Mouse (Mus musculus) embryonic facial prominence, embryonic 13.5 days (tissue): Measurements from ENCODE around the gene Lef1. TPM values are rescaled to one million over a fixed set of nuclear protein-coding genes. Genes with fewer than 3 reads are reported as not detected.

Experiments used
- ATAC-seq: fragments of 200-750 bp; cut with Nextera tagmentation; 2 replicates; pipeline ENCODE4 v1.8.0; 2017; ENCODE audit warnings: low read depth; ENCODE audit not compliant: insufficient number of reproducible peaks, insufficient read depth, low FRiP score, low TSS enrichment
- H3K27ac ChIP-seq: fragments of 300-500 bp; sonication (generic); 2 replicates; pipeline ENCODE4 v1.5.1; 2015; ENCODE audit warnings: moderate library complexity, mild to moderate bottlenecking, inconsistent platforms
- H3K27me3 ChIP-seq: fragments of 300-500 bp; sonication (generic); 2 replicates; pipeline ENCODE4 v1.6.1; 2015; ENCODE audit warnings: mild to moderate bottlenecking, inconsistent platforms
- H3K36me3 ChIP-seq: fragments of 300-500 bp; sonication (generic); 2 replicates; pipeline ENCODE4 v1.6.1; 2015; ENCODE audit warnings: mild to moderate bottlenecking, inconsistent platforms
- H3K4me1 ChIP-seq: fragments of 300-500 bp; sonication (generic); 2 replicates; pipeline ENCODE4 v1.6.1; 2015; ENCODE audit warnings: inconsistent platforms
- H3K4me2 ChIP-seq: fragments of 300-500 bp; sonication (generic); 2 replicates; pipeline ENCODE4 v1.6.1; 2015; ENCODE audit warnings: moderate library complexity, mild to moderate bottlenecking, inconsistent platforms
- H3K4me3 ChIP-seq: fragments of 300-500 bp; sonication (generic); 2 replicates; pipeline ENCODE4 v1.5.1; 2015; ENCODE audit warnings: mild to moderate bottlenecking, inconsistent platforms
- H3K9ac ChIP-seq: fragments of 300-500 bp; sonication (generic); 2 replicates; pipeline ENCODE4 v1.6.1; 2015; ENCODE audit warnings: mild to moderate bottlenecking, inconsistent platforms
- H3K9me3 ChIP-seq: fragments of 300-500 bp; sonication (generic); 2 replicates; pipeline ENCODE4 v1.6.1; 2016; ENCODE audit warnings: inconsistent platforms
- WGBS: fragments of 180-500 bp; shearing (Covaris S2); methylation state at CpG from one replicate; pipeline ENCODE4 v1.1.7; 2015; ENCODE audit warnings: mixed read lengths; 5-methylcytosine and 5-hydroxymethylcytosine counted together
- polyA plus RNA-seq: library from polyadenylated mRNA; unstranded; fragments of >200 nt; fragmentation: Nextera tagmentation; extraction: Ambion mirVana; gene quantifications from 2 replicates; pipeline ENCODE4 v1.2.1, GENCODE M21; 2015

Gene Lef1
- polyA plus RNA-seq, 1 experiment from 2014 or later: 134 TPM

DNA sequence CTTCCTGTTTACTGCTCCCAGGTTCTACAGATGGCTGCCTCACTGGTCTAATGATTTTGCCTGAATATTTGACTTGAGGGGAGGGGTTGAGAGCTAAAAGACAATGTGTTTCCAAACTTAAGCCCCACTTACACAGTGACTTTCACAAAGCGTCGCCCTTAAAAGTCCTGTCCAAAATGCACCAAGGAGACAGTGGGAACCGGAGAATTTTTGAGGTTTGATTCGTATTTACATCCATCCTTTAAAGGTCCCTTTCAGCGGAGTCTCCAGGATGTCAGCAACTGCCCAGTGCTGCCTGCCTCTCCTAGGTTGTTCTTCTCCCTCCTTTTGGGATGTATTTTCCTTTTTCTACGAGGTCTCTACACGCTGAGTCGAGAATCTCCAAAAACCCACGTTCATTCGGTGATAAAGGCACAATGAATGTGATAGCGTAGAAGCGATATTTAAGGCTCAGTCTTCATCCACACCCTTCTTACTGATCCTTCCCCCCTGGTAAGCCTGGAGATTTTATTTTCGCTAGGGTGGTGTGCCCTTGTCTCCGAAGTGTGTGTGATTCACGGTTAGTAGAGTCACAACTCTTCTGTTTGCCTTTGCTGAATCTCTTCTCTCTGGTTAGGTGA lies 1.1 kb upstream of the Lef1 start:
- Histone ChIP-seq H3K4me3 (peak overlapping the region; percentile 69), H3K36me3 (no peaks in the 10 kb centered on the region), H3K9ac (peak overlapping the region; percentile 95), H3K4me2 (peak overlapping the region; percentile 82), H3K27me3 (peaks cover 49% of the 10 kb centered on the region), H3K27ac (peak overlapping the region; percentile 94), H3K4me1 (peaks cover 57% of the 10 kb centered on the region), H3K9me3 (no peaks in the 10 kb centered on the region)
- no peak for ATAC-seq
- 1% methylated on average over 15 of the region's 15 CpGs for WGBS

GRCm38 (mm10) chr3:131109686-131110070 lies 593 bp upstream of the Lef1 start:
- no peak for ATAC-seq
- peak overlapping the region; percentile 94 for H3K27ac ChIP-seq
- peaks cover 57% of the 10 kb centered on the region for H3K4me1 ChIP-seq

DNA sequence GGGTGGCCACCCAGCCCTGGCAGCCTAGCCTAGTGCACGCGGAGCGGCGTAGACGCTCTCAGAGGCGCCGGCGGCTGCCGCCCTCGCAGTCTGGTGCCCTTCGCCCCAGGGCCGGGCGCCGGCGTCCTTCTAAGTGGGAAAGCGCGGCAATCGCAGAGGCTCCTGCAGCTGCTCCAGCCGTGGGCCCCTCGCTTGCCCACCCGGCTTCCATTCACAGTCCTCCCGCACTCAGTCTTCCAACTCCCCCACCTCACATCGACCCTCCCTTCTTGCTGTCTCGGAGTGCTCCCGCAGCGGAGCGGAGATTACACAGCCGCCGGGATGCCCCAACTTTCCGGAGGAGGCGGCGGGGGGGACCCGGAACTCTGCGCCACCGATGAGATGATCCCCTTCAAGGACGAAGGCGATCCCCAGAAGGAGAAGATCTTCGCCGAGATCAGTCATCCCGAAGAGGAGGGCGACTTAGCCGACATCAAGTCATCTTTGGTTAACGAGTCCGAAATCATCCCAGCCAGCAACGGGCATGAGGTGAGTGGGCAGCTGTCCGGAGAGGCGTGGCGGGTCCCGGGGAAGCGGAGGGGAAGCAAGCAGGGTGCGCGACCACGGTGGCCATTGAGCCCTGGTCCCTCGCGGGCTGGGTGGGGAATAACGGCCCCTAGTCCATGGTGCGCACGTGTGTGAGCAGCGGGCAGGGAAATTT lies 1.0 kb downstream of the Lef1 start:
- Histone ChIP-seq H3K36me3 (peaks cover 9% of the 10 kb centered on the region), H3K9ac (peak overlapping the region; percentile 95), H3K4me1 (peaks cover 57% of the 10 kb centered on the region), H3K27ac (peak overlapping the region; percentile 94), H3K4me3 (peak overlapping the region; percentile 69), H3K9me3 (no peaks in the 10 kb centered on the region), H3K4me2 (peak overlapping the region; percentile 82), H3K27me3 (peaks cover 33% of the 10 kb centered on the region)
- under 1% methylated on average over 59 of the region's 59 CpGs for WGBS
- no peak for ATAC-seq

More at GRCm38 (mm10) chr3:131109686-131110070, 593 bp upstream of the Lef1 start:
- peak overlapping the region; percentile 95 for H3K9ac ChIP-seq
- H3K9me3 ChIP-seq: no peaks in the 10 kb centered on the region
- 0% methylated on average over 13 of the region's 14 CpGs for WGBS
- H3K36me3 ChIP-seq: no peaks in the 10 kb centered on the region
- H3K4me3 ChIP-seq: peak overlapping the region; percentile 69
- peak overlapping the region; percentile 82 for H3K4me2 ChIP-seq
- peaks cover 47% of the 10 kb centered on the region for H3K27me3 ChIP-seq

DNA sequence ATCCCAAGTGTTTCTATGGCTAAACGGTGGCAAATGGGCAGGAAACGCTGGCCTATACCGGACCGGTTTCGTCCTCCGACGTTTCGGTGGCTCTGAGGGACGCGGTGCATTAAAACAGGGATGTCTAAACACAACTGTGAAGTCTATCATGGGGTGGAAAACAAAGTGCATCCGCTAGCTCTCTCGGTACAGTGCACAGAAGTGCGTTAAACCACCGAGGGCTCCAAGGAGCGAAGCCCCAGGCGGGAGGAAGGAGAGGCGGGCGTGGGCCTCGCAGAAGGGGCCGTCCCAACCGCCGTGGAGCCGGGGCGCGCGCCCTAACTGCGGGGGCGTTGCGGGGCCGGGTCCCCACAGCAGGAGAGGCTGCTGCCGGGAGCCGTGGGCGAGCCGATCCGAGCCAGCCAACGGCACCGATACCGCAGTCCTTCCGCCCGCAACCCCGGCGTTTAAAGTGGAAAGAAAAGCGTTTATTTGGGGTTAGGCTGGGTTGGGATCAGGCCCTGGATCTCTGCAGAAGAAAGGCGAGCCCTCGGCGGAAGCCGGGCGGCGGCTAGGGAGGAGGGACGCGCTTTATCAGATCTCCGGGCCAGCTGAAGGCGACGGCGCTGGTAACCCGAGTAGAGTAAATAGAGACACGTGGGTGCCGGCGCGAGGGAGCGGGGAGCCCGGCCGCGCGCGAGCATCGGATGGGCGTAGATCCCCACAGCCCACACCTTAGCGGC lies 1.7 kb downstream of the Lef1 start:
- H3K9me3 ChIP-seq: no peaks in the 10 kb centered on the region
- ATAC-seq: no peak
- H3K4me3 ChIP-seq: peak overlapping the region; percentile 69
- H3K4me1 ChIP-seq: peaks cover 55% of the 10 kb centered on the region
- H3K27ac ChIP-seq: peak overlapping the region; percentile 94
- H3K4me2 ChIP-seq: peak overlapping the region; percentile 82
- H3K27me3 ChIP-seq: peaks cover 26% of the 10 kb centered on the region
- peaks cover 11% of the 10 kb centered on the region for H3K36me3 ChIP-seq
- under 1% methylated on average over 69 of the region's 69 CpGs for WGBS
- H3K9ac ChIP-seq: peak overlapping the region; percentile 95

GRCm38 (mm10) chr3:131112573-131112955 lies 2.3 kb downstream of the Lef1 start:
- under 1% methylated on average over 7 of the region's 7 CpGs for WGBS
- no peak for ATAC-seq
- Histone ChIP-seq H3K4me1 (peaks cover 55% of the 10 kb centered on the region), H3K4me3 (peak overlapping the region; percentile 69), H3K36me3 (peaks cover 11% of the 10 kb centered on the region), H3K4me2 (peak overlapping the region; percentile 82), H3K27ac (peak overlapping the region; percentile 94), H3K27me3 (peaks cover 21% of the 10 kb centered on the region), H3K9ac (peak overlapping the region; percentile 95), H3K9me3 (no peaks in the 10 kb centered on the region)

- WGBS: 3% methylated on average over 13 of the region's 13 CpGs
- Histone ChIP-seq H3K27me3 (peaks cover 16% of the 10 kb centered on the region), H3K4me3 (peak overlapping the region; percentile 69), H3K4me1 (peaks cover 55% of the 10 kb centered on the region), H3K4me2 (peak overlapping the region; percentile 82), H3K9ac (peak overlapping the region; percentile 95), H3K36me3 (peaks cover 11% of the 10 kb centered on the region), H3K27ac (peak overlapping the region; percentile 94; the same call in 1 of the 2 replicates), H3K9me3 (no peaks in the 10 kb centered on the region)
- no peak for ATAC-seq
Observed at GRCm38 (mm10) chr3:131113029-131113428, 2.8 kb downstream of the Lef1 start.

GRCm38 (mm10) chr3:131116116-131116515 lies 5.8 kb downstream of the Lef1 start:
- H3K4me3 ChIP-seq: peak overlapping the region; percentile 30
- peak overlapping the region; percentile 82 for H3K4me2 ChIP-seq
- H3K9me3 ChIP-seq: no peaks in the 10 kb centered on the region
- ATAC-seq: no peak
- peaks cover 27% of the 10 kb centered on the region for H3K36me3 ChIP-seq
- H3K4me1 ChIP-seq: peaks cover 50% of the 10 kb centered on the region
- 75% methylated on average over 13 of the region's 13 CpGs for WGBS
- H3K27me3 ChIP-seq: no peaks in the 10 kb centered on the region
- no peak overlapping the region for H3K9ac ChIP-seq
- H3K27ac ChIP-seq: no peak overlapping the region

DNA sequence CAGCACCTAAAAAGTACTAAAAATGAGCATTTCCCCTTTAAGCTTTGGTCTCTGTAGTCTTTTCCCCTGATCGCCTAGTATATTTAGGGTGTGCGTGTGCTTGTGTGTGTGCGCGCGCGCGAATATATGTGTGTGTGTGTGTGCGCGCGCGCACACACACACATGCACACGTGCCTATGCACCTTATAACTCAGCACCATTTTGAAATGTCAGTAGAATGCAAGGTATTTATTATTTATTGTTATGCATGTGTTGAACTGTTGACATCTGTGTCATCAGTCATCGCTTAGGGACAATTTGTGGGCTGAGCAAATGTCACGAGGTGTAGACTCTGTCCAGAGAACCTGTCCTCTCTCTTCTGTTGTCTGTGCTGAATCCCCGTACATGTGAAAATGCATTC lies 7.1 kb downstream of the Lef1 start:
- peak overlapping the region; percentile 30 for H3K4me3 ChIP-seq
- no peak for ATAC-seq
- H3K4me2 ChIP-seq: peak overlapping the region; percentile 82
- peak overlapping the region; percentile 21; the same call in 1 of the 2 replicates for H3K9ac ChIP-seq
- H3K36me3 ChIP-seq: peaks cover 38% of the 10 kb centered on the region
- H3K4me1 ChIP-seq: peaks cover 50% of the 10 kb centered on the region
- no peaks in the 10 kb centered on the region for H3K9me3 ChIP-seq
- H3K27ac ChIP-seq: no peak overlapping the region
- WGBS: 85% methylated on average over 15 of the region's 15 CpGs
- H3K27me3 ChIP-seq: no peaks in the 10 kb centered on the region

DNA sequence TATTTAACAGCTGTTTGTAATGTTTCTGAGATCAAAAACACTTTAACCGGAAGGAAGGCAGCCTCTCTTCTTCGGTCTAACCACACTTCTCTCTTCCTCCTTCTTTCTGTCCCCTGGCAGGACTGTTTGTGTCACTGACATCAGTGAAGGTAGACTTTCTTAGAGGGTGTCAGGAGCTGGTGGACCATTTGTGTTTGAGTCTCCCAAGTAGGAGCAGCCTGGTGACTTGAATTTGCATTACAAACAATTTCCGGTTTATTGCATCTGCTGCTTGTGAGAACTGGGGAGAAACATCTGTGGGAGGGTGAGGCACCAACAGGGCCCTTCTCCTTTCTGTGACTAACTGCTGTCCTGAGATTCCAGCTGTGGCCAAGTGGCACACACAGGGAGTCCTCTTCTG lies 7.6 kb downstream of the Lef1 start:
- peak overlapping the region; percentile 82 for H3K4me2 ChIP-seq
- H3K27ac ChIP-seq: 0 out of 2 replicates have a peak overlapping the region, but pooled peaks have one; percentile 34
- ATAC-seq: no peak
- WGBS: 29% methylated on average over 3 of the region's 3 CpGs
- H3K4me1 ChIP-seq: peaks cover 46% of the 10 kb centered on the region
- no peaks in the 10 kb centered on the region for H3K27me3 ChIP-seq
- no peak overlapping the region for H3K4me3 ChIP-seq
- peaks cover 43% of the 10 kb centered on the region for H3K36me3 ChIP-seq
- no peak overlapping the region for H3K9ac ChIP-seq
- no peaks in the 10 kb centered on the region for H3K9me3 ChIP-seq

DNA sequence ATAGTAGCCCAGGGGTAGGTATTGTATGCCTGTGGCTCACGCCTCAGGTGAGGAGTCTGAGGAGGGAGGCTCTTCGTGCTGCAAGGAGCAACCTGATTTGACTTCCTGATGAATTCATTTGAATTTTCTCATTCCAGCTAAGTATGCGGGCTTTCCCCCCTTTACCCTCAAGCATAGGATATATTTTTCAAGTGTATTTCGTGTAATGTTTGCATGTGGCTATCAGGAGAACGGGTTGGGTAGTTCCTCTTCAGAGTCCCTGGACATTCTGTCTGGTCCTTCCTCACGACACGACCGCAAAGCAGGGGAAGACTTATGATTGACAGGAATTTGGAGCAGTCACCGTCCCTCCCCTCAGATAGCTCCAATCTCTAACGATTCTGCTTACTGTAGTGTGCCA lies 9.2 kb downstream of the Lef1 start:
- Histone ChIP-seq H3K4me3 (no peak overlapping the region), H3K36me3 (peaks cover 51% of the 10 kb centered on the region), H3K4me2 (no peak overlapping the region), H3K4me1 (peaks cover 37% of the 10 kb centered on the region), H3K27ac (no peak overlapping the region), H3K9ac (no peak overlapping the region), H3K9me3 (no peaks in the 10 kb centered on the region), H3K27me3 (no peaks in the 10 kb centered on the region)
- no peak for ATAC-seq
- WGBS: 76% methylated on average over 10 of the region's 10 CpGs

DNA sequence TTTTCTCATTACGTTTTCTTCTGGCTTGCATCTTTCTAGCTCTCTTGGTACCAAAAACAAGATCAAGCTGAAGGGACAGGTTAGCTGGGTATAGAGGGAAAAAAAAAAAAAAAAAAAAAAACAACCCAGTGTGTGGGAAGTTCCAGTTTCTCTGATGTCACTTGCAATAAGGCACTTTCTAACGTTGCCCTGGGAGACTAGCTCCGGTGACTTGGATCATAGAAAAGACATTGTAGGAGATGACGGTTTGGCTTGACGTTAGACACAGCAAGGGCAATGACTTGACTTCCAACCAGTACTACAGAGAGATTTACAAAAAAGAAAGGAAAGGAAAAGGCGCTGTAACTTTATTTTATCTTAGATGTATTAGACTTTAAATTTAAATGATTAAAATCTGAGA lies 13.2 kb downstream of the Lef1 start:
- no peak for ATAC-seq
- Histone ChIP-seq H3K27me3 (no peaks in the 10 kb centered on the region), H3K9ac (no peak overlapping the region), H3K4me1 (peaks cover 6% of the 10 kb centered on the region), H3K27ac (no peak overlapping the region), H3K4me2 (no peak overlapping the region), H3K4me3 (no peak overlapping the region), H3K36me3 (peaks cover 62% of the 10 kb centered on the region), H3K9me3 (no peaks in the 10 kb centered on the region)
- 83% methylated on average over 6 of the region's 6 CpGs for WGBS
